Mouse (Mus musculus): ENCODE results near the gene Slc45a2. TPM values are rescaled to one million over a fixed set of nuclear protein-coding genes. Genes with fewer than 3 reads are reported as not detected.
A peak's percentile ranks its signal among the peaks of the same experiment; 100 is the strongest.

Slc45a2 gene
- total and polyA plus RNA-seq, 3 experiments = not detected

DNA sequence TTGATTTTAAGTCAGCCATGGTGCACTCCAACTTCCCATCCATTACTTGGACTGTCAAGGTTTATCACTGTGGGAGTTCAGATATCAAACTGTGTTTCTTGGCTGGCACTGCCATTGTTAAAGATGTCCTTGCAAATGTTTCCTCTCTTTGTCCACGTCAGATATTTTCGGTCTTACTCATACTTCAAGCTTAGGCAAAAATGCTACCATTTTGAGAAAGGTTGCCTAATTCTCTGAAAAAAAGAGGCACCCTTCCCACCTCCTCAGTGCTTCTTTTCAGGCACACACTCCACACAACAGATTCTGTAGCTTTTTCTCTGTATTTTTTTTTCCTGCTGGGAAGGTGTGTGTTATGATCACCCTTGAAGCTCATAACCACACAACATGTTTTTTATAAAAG lies 40.7 kb downstream of the Slc45a2 start:
- H3K4me1 ChIP-seq (ENCODE audit: control insufficient read depth, insufficient read depth, low read length) = no peaks in the 10 kb centered on the region; the same call in 1 of the 2 replicates
- H3K36me3 ChIP-seq (ENCODE audit: control insufficient read depth, insufficient read depth, low read length) = no peaks in the 10 kb centered on the region
- H3K27me3 ChIP-seq (ENCODE audit: control insufficient read depth, insufficient read depth, low read length) = 0 out of 2 replicates have a peak, but pooled peaks cover 4% of the 10 kb centered on the region
- 66% methylated on average over 2 of the region's 2 CpGs for WGBS
- no peak for DNase-seq
- TF ChIP-seq POLR2A (IDR thresholded peaks at IDR 0.05; ENCODE audit: insufficient read depth, low read depth, low read length) (no peak), CTCF (IDR thresholded peaks at IDR 0.05) (no peak), EP300 (IDR thresholded peaks at IDR 0.05; ENCODE audit: insufficient read depth, low read depth, low read length) (no peak)
- H3K9ac ChIP-seq (ENCODE audit: low read depth, low read length) = no peak overlapping the region
- H3K79me2 ChIP-seq (replicated peaks; ENCODE audit: control insufficient read depth, insufficient read depth, low read length) = no peaks in the 10 kb centered on the region
- H3K4me3 ChIP-seq = no peak overlapping the region
- no peak overlapping the region for H3K27ac ChIP-seq
- intact Hi-C loops (cut with DNase I) = loop anchor here (1.0 kb wide), 1 partner anchor 339 kb away; no protein-coding TSS in a partner anchor

DNA sequence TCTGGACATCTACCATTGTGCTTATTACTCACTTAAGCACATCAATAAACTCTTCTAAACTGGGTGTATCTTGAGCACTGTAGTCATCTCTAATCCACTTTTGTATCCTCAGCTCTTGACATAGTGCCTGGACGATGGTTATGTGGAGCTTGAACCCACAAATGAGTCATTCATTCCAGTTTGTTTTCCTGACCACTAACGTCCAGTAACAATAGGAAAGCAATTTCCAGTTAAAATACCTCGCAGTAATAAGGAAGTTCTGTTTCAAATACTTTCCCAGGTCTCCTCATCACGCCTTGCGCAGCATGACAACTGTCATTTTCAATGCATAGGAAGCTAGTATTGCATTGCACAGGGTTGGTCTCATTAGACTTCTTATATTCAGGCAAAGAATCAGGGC lies 42.3 kb downstream of the Slc45a2 start:
- WGBS = 50% methylated on average over 5 of the region's 5 CpGs
- H3K4me3 ChIP-seq = no peak overlapping the region
- no peak for TF ChIP-seq EP300 (IDR thresholded peaks at IDR 0.05; ENCODE audit: insufficient read depth, low read depth, low read length)
- no peak for DNase-seq
- no peak overlapping the region for H3K27ac ChIP-seq
- H3K36me3 ChIP-seq (ENCODE audit: control insufficient read depth, insufficient read depth, low read length) = no peaks in the 10 kb centered on the region
- no peaks in the 10 kb centered on the region for H3K27me3 ChIP-seq (ENCODE audit: control insufficient read depth, insufficient read depth, low read length)
- no peak overlapping the region for H3K9ac ChIP-seq (ENCODE audit: low read depth, low read length)
- no peaks in the 10 kb centered on the region; the same call in 1 of the 2 replicates for H3K4me1 ChIP-seq (ENCODE audit: control insufficient read depth, insufficient read depth, low read length)
- no peaks in the 10 kb centered on the region for H3K79me2 ChIP-seq (replicated peaks; ENCODE audit: control insufficient read depth, insufficient read depth, low read length)
- intact Hi-C loops (cut with DNase I) = no loop called here

DNA sequence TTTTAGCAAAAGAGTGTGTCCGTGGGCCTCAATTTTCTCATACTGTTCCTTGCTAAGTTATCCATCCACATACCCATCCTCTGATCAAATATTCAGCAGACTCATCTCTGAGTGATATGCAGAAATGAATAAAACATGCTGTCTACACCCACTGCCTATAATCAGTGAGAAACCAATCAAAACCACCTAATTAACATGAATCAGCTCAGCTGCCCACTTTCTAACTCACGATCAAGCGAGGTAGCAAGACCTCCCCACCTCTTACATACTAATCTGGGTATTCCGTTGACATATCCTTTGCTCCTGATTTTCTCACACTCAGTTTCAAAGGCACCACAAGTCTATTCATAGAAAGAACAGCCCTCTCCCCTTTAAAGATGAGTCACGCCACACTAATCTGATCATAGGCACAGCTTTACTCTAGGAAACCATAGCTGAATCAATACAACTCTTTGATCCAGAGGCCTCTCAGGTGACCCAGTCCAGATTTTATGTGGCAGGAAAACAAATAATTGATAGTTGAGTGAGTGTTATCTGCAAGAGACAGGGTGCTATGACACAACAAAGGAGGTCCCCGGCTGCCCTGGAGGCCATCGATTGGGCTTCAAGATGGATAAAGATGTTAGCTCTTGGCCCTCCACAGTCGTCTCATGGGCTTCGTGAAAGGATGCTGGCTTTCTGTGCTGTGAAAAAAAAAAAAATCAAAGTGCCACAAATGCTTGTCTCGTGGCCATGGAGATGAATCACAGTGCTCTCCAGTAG lies 53.3 kb downstream of the Slc45a2 start:
- 73% methylated on average over 10 of the region's 10 CpGs for WGBS
- H3K9ac ChIP-seq (ENCODE audit: low read depth, low read length) = no peak overlapping the region
- no peak overlapping the region for H3K4me3 ChIP-seq
- intact Hi-C loops (cut with DNase I) = no loop called here
- H3K27me3 ChIP-seq (ENCODE audit: control insufficient read depth, insufficient read depth, low read length) = no peaks in the 10 kb centered on the region
- no peaks in the 10 kb centered on the region for H3K36me3 ChIP-seq (ENCODE audit: control insufficient read depth, insufficient read depth, low read length)
- TF ChIP-seq CTCF (IDR thresholded peaks at IDR 0.05) (no peak), EP300 (IDR thresholded peaks at IDR 0.05; ENCODE audit: insufficient read depth, low read depth, low read length) (no peak), POLR2A (IDR thresholded peaks at IDR 0.05; ENCODE audit: insufficient read depth, low read depth, low read length) (no peak)
- no peak overlapping the region for H3K27ac ChIP-seq
- no peaks in the 10 kb centered on the region for H3K79me2 ChIP-seq (replicated peaks; ENCODE audit: control insufficient read depth, insufficient read depth, low read length)
- H3K4me1 ChIP-seq (ENCODE audit: control insufficient read depth, insufficient read depth, low read length) = no peaks in the 10 kb centered on the region
- DNase-seq = no peak

DNA sequence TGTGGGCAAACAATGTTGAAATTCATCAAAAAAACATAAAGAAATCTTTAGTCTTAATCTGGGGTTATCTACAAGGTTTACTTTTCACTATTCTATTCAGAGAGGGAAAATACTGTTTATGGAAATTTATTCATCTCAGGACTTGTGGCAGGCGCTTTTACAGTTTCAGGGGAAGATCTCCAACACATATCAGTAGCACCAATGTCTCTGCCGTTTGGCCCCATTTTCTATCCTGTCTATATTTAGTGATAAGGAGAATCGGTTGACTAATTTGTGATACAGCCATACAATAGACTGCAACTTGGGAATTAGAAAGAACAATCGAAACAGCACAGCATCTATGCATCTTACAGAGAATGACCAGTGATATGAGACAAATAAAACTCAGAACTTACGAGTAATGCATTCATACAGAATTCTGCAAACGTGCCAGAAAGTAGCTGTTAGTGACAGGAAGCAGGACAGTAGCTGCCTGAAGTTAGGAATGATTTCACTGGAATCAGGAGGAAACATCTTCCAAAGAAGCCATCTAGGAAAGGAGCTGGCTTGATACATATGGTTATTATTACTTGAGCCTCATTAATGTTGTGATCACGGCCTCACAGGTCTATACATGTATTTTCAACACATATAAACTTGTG lies 54.0 kb downstream of the Slc45a2 start:
- Histone ChIP-seq H3K4me3 (no peak overlapping the region), H3K4me1 (ENCODE audit: control insufficient read depth, insufficient read depth, low read length) (no peaks in the 10 kb centered on the region), H3K9ac (ENCODE audit: low read depth, low read length) (no peak overlapping the region), H3K27me3 (ENCODE audit: control insufficient read depth, insufficient read depth, low read length) (no peaks in the 10 kb centered on the region), H3K27ac (no peak overlapping the region), H3K36me3 (ENCODE audit: control insufficient read depth, insufficient read depth, low read length) (no peaks in the 10 kb centered on the region), H3K79me2 (replicated peaks; ENCODE audit: control insufficient read depth, insufficient read depth, low read length) (no peaks in the 10 kb centered on the region)
- intact Hi-C loops (cut with DNase I) = no loop called here
- no peak for DNase-seq
- TF ChIP-seq CTCF (IDR thresholded peaks at IDR 0.05) (no peak), EP300 (IDR thresholded peaks at IDR 0.05; ENCODE audit: insufficient read depth, low read depth, low read length) (no peak), POLR2A (IDR thresholded peaks at IDR 0.05; ENCODE audit: insufficient read depth, low read depth, low read length) (no peak)
- WGBS = 32% methylated on average over 7 of the region's 7 CpGs

DNA sequence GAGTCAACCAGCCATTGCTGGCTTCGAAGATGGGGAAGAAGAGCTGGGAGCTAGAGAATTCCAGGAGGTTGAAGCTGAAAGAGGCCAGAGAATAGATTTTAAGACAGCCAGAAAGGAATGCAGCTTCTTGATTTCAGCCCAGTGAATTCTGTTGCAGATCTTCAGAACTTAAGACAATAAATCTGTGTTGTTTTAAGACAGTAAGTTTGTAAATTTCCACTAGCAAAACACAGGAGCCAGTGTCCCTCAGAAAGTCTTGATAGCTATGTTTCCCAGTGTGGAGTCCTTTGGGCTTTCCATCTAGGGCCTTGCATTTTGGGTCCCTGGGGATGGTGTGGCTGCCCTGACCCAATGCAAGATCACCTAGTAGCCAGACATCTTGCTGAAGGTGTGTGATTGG lies 62.4 kb downstream of the Slc45a2 start:
- H3K4me3 ChIP-seq = no peak overlapping the region
- intact Hi-C loops (cut with DNase I) = loop anchor here (5.0 kb wide), 1 partner anchor 81 kb away; the partner anchor contains the start of gene Amacr
- H3K9ac ChIP-seq (ENCODE audit: low read depth, low read length) = no peak overlapping the region
- H3K36me3 ChIP-seq (ENCODE audit: control insufficient read depth, insufficient read depth, low read length) = no peaks in the 10 kb centered on the region
- no peak overlapping the region for H3K27ac ChIP-seq
- H3K4me1 ChIP-seq (ENCODE audit: control insufficient read depth, insufficient read depth, low read length) = peaks cover 2% of the 10 kb centered on the region; the same call in 1 of the 2 replicates
- WGBS = 82% methylated on average over 1 of the region's 1 CpGs
- H3K27me3 ChIP-seq (ENCODE audit: control insufficient read depth, insufficient read depth, low read length) = no peaks in the 10 kb centered on the region
- TF ChIP-seq POLR2A (IDR thresholded peaks at IDR 0.05; ENCODE audit: insufficient read depth, low read depth, low read length) = no peak
- no peak for TF ChIP-seq CTCF (IDR thresholded peaks at IDR 0.05)
- no peak for TF ChIP-seq EP300 (IDR thresholded peaks at IDR 0.05; ENCODE audit: insufficient read depth, low read depth, low read length)
- no peaks in the 10 kb centered on the region for H3K79me2 ChIP-seq (replicated peaks; ENCODE audit: control insufficient read depth, insufficient read depth, low read length)
- no peak for DNase-seq

DNA sequence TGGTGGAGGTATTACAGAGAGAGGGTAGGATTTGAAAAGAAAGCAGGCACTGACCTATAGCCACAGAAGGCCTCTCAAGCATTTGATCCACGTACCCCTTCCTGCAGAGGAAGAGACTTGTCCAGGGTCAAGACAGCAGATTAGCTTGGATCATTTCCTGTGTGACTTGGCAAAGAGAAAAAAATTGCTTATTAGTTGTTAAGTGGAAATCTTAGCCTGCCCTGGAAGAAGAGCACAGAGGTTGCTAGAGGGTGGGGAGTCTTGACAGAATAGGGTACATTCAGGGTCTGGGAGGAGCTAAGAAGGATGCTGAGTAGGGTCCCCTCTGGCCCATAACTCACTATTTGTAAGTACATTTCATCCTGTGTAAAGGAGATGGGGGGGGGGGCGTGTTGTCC lies 63.6 kb downstream of the Slc45a2 start:
- Histone ChIP-seq H3K36me3 (ENCODE audit: control insufficient read depth, insufficient read depth, low read length) (no peaks in the 10 kb centered on the region), H3K27ac (peak overlapping the region; percentile 87), H3K4me1 (ENCODE audit: control insufficient read depth, insufficient read depth, low read length) (peaks cover 2% of the 10 kb centered on the region; the same call in 1 of the 2 replicates), H3K79me2 (replicated peaks; ENCODE audit: control insufficient read depth, insufficient read depth, low read length) (no peaks in the 10 kb centered on the region), H3K4me3 (no peak overlapping the region), H3K9ac (ENCODE audit: low read depth, low read length) (no peak overlapping the region), H3K27me3 (ENCODE audit: control insufficient read depth, insufficient read depth, low read length) (no peaks in the 10 kb centered on the region)
- no peak for TF ChIP-seq CTCF (IDR thresholded peaks at IDR 0.05)
- no peak for TF ChIP-seq EP300 (IDR thresholded peaks at IDR 0.05; ENCODE audit: insufficient read depth, low read depth, low read length)
- TF ChIP-seq POLR2A (IDR thresholded peaks at IDR 0.05; ENCODE audit: insufficient read depth, low read depth, low read length) = no peak
- peak in 1 of 2 experiments; percentile 36 for DNase-seq
- WGBS = 21% methylated on average over 2 of the region's 2 CpGs
- intact Hi-C loops (cut with DNase I) = loop anchor here (2.0 to 5.0 kb wide), 2 partner anchors 53 to 82 kb away; partner anchors contain the start of gene Amacr
